Mouse (Mus musculus): ENCODE data around the gene Xpr1. TPM values are rescaled to one million over a fixed set of nuclear protein-coding genes. Genes with fewer than 3 reads are reported as not detected.

The Xpr1 gene
- total RNA-seq, 1 experiment from 2014 or later, result 42.1 TPM

GRCm38 (mm10) chr1:155239962-155240717, 177.1 kb downstream of the Xpr1 start:
- no peak for ATAC-seq (replicated peaks; ENCODE audit: insufficient number of reproducible peaks, low FRiP score, low TSS enrichment, poor library complexity, severe bottlenecking)

- ATAC-seq (replicated peaks; ENCODE audit: insufficient number of reproducible peaks, low FRiP score, low TSS enrichment, poor library complexity, severe bottlenecking), result no peak
These were observed 178.0 kb downstream of the Xpr1 start for GRCm38 (mm10) chr1:155239169-155239568.

GRCm38 (mm10) chr1:155238126-155238525, 179.1 kb downstream of the Xpr1 start:
- no peak for ATAC-seq (replicated peaks; ENCODE audit: insufficient number of reproducible peaks, low FRiP score, low TSS enrichment, poor library complexity, severe bottlenecking)

GRCm38 (mm10) chr1:155237390-155237789, 179.8 kb downstream of the Xpr1 start:
- ATAC-seq (replicated peaks; ENCODE audit: insufficient number of reproducible peaks, low FRiP score, low TSS enrichment, poor library complexity, severe bottlenecking), result no peak

- ATAC-seq (replicated peaks; ENCODE audit: insufficient number of reproducible peaks, low FRiP score, low TSS enrichment, poor library complexity, severe bottlenecking), result no peak
These were observed 180.8 kb downstream of the Xpr1 start for GRCm38 (mm10) chr1:155236306-155237024.

GRCm38 (mm10) chr1:155235641-155236040, 181.6 kb downstream of the Xpr1 start:
- no peak for ATAC-seq (replicated peaks; ENCODE audit: insufficient number of reproducible peaks, low FRiP score, low TSS enrichment, poor library complexity, severe bottlenecking)

- ATAC-seq (replicated peaks; ENCODE audit: insufficient number of reproducible peaks, low FRiP score, low TSS enrichment, poor library complexity, severe bottlenecking), result no peak
These were observed 183.1 kb downstream of the Xpr1 start for GRCm38 (mm10) chr1:155233931-155234607.

- ATAC-seq (replicated peaks; ENCODE audit: insufficient number of reproducible peaks, low FRiP score, low TSS enrichment, poor library complexity, severe bottlenecking), result no peak
These were observed 183.8 kb downstream of the Xpr1 start for GRCm38 (mm10) chr1:155233378-155233777.

GRCm38 (mm10) chr1:155232786-155233185, 184.4 kb downstream of the Xpr1 start:
- ATAC-seq (replicated peaks; ENCODE audit: insufficient number of reproducible peaks, low FRiP score, low TSS enrichment, poor library complexity, severe bottlenecking), result no peak

- ATAC-seq (replicated peaks; ENCODE audit: insufficient number of reproducible peaks, low FRiP score, low TSS enrichment, poor library complexity, severe bottlenecking), result no peak
These were observed 184.8 kb downstream of the Xpr1 start for GRCm38 (mm10) chr1:155232385-155232784.

- ATAC-seq (replicated peaks; ENCODE audit: insufficient number of reproducible peaks, low FRiP score, low TSS enrichment, poor library complexity, severe bottlenecking), result no peak
These were observed 187.5 kb downstream of the Xpr1 start for GRCm38 (mm10) chr1:155229464-155230411.

Other genes starting within 250 kb of the Xpr1 start
- gene BC034090, start 173.0 kb downstream of the Xpr1 start, total RNA-seq (2017), result 0.48 TPM in 1 of 3 replicates, not detected in the others
- 5.4 to 22.0 TPM (median 18.0 TPM) in 3 replicates for gene Acbd6, start 140.7 kb upstream of the Xpr1 start, total RNA-seq (2017)

Measured in monocyte, adult 5-6 weeks (primary cell).